Mouse (Mus musculus): ENCODE results near the gene Psma3. TPM values are rescaled to one million over a fixed set of nuclear protein-coding genes. Genes with fewer than 3 reads are reported as not detected.

The Psma3 gene
- 654 and 676 TPM in 2 replicates for polyA plus RNA-seq (2014; fragmentation: Nextera tagmentation; extraction: Ambion mirVana)

DNA sequence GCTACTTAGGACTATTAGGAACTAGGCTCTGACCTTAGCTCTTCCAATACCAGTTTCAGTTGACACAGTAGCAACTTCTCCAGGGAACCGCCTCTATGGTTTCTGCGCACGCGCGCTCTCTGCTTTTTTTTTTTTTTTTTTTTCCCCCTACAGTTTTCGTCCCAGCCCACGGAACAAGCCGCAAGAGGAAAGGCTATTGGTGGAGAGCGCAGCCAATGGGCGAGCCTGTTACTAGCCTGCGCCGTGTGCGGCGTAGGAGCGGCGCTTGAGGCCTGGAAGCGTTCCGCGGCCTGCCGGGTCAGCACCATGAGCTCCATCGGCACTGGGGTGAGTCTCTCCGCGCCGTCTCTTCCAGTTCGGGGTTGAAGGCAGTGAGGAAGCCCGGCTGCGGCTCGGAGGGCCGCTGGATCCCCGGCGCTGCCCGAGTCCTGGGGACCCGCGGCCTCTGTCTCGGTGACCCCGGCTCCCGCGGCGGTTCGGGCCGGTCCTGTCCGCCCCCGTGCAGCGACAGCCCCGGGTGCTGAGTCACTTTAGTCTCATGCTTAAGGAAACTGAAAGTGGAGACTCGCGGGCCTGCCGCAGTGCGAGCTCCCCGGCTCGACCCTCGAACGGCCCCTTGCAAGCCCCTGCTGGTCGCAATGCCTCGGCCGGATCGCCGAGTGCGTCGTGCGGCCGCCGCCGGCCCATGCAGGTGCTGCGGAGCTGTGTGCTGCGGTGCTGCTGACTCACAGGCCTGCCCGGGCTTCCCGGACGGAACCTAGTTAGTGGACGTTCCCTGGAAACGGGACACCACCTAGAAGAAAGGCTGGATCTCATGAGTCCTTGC, at the start of gene Psma3:
Gene Psma3, plus strand, starts transcription at position 181 of the 826 bp plus-strand sequence.
- DNase-seq (ENCODE audit: low spot score, missing footprints) (peak; percentile 100), ATAC-seq (ENCODE audit: low FRiP score) (peak; percentile 99)
- Histone ChIP-seq H3K36me3 (ENCODE audit: control insufficient read depth, insufficient read depth, low read length) (no peaks in the 10 kb centered on the region), H3K27me3 (ENCODE audit: control insufficient read depth, insufficient read depth, low read length) (no peaks in the 10 kb centered on the region), H3K9ac (ENCODE audit: low read length) (peak within 1 kb of the TSS; percentile 95), H3K4me2 (peak within 1 kb of the TSS; percentile 58), H3K4me1 (ENCODE audit: control insufficient read depth, insufficient read depth, low read length) (peaks cover 7% of the 10 kb centered on the region), H3K4me3 (ENCODE audit: low read depth, low read length) (peak within 1 kb of the TSS; percentile 92), H3K27ac (ENCODE audit: low read depth, low read length) (peak within 1 kb of the TSS; percentile 84), H3K9me3 (ENCODE audit: control insufficient read depth, low read length) (no peaks in the 10 kb centered on the region)
- WGBS, result under 1% methylated on average over 70 of the region's 71 CpGs

DNA sequence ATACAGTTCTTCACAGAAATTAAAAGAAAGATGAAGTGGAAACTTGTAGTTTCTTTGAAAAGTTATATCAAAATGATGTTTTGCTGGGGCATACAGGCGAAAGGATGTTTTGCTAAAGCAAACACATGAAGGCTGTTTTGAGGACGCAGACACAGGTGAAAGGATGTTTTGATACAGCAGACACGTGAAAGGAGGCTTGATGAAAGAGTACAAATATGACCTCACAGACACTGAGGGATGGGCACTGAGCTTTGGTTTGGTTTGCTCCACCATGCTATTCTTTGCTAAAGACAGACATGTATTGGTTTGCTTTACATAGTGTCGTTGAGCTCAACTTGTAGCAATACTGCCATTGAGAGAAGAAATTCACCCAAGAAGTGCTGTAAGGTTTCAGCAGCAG, 44.6 kb upstream of the Psma3 start:
- no peaks in the 10 kb centered on the region for H3K4me1 ChIP-seq (ENCODE audit: control insufficient read depth, insufficient read depth, low read length)
- 83% methylated on average over 4 of the region's 4 CpGs for WGBS
- H3K4me2 ChIP-seq, result no peak overlapping the region
- H3K9ac ChIP-seq (ENCODE audit: low read length), result no peak overlapping the region
- H3K27me3 ChIP-seq (ENCODE audit: control insufficient read depth, insufficient read depth, low read length), result no peaks in the 10 kb centered on the region
- no peak overlapping the region for H3K4me3 ChIP-seq (ENCODE audit: low read depth, low read length)
- H3K36me3 ChIP-seq (ENCODE audit: control insufficient read depth, insufficient read depth, low read length), result no peaks in the 10 kb centered on the region
- ATAC-seq (ENCODE audit: low FRiP score) (no peak), DNase-seq (ENCODE audit: low spot score, missing footprints) (no peak)
- H3K27ac ChIP-seq (ENCODE audit: low read depth, low read length), result no peak overlapping the region
- no peaks in the 10 kb centered on the region for H3K9me3 ChIP-seq (ENCODE audit: control insufficient read depth, low read length)

DNA sequence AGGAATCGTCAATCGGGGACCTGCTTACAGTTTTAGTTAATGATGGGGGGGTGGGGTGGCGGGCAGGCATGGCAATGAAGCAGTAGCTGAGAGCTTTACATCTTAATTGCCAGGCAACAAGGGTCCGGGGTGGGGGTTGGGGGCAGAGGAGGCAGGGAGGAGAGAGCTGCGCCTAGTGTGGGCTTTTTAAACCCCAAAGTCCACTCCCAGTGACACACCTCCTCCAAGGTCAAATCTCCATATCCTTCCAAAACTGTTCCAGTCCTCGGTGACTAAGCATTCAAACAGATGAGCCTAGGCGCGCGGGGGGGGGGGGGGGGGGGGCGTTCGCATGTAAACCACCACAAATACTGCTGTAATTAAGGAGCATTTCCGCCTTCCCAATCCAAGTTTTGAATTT, 37.3 kb upstream of the Psma3 start:
- H3K9me3 ChIP-seq (ENCODE audit: control insufficient read depth, low read length), result no peaks in the 10 kb centered on the region
- peak overlapping the region; percentile 48 for H3K4me2 ChIP-seq
- DNase-seq (ENCODE audit: low spot score, missing footprints) (peak; percentile 89), ATAC-seq (ENCODE audit: low FRiP score) (peak; percentile 63)
- 33% methylated on average over 7 of the region's 12 CpGs for WGBS
- H3K36me3 ChIP-seq (ENCODE audit: control insufficient read depth, insufficient read depth, low read length), result no peaks in the 10 kb centered on the region
- H3K4me1 ChIP-seq (ENCODE audit: control insufficient read depth, insufficient read depth, low read length), result peaks cover 4% of the 10 kb centered on the region
- peak overlapping the region; percentile 86 for H3K9ac ChIP-seq (ENCODE audit: low read length)
- H3K4me3 ChIP-seq (ENCODE audit: low read depth, low read length), result peak overlapping the region; percentile 84
- H3K27ac ChIP-seq (ENCODE audit: low read depth, low read length), result peak overlapping the region; percentile 87
- no peaks in the 10 kb centered on the region for H3K27me3 ChIP-seq (ENCODE audit: control insufficient read depth, insufficient read depth, low read length)

DNA sequence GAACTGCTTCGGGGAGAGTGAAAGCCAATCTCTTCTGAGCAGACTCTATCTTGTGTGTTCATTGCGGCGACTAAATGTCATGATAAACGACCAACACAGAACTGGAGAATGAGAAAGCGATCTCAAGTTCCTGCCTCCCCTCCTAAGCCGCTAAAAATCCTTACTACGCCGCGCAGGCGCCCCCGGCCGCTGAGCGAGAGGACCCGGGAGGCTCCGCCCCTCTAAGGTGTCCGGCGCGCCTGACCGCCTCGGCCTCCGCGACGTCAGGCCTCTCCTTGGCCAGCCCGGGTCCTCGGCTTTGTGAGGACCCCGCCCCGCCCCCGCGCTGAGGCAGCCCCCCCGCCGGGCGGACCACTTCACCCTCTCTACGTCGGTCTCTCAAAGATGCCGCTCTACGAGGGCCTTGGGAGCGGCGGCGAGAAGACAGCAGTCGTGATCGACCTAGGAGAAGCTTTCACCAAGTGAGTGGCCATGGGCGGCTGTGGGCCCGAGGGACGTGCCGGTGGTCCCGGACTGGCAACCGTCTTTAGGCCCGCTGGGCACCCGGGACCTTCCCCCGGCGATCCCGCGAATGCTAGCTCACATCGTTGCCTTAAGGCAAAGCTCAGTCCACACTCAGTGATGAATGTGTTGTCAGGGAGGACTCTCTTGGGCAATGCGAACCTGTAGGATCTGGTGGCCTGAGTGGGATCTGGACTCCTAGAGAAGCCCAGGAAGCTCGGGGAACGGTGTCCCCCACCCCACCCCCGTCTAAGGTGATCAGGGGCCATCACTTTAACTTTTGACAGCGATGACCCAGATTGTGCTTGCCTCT, 36.6 kb upstream of the Psma3 start, which contains the start of gene Actr10:
Gene Actr10, plus strand, starts transcription at position 287 of the 814 bp plus-strand sequence.
- DNase-seq (ENCODE audit: low spot score, missing footprints) (peak; percentile 100), ATAC-seq (ENCODE audit: low FRiP score) (peak; percentile 97)
- Histone ChIP-seq H3K9me3 (ENCODE audit: control insufficient read depth, low read length) (no peaks in the 10 kb centered on the region), H3K9ac (ENCODE audit: low read length) (peak within 1 kb of the TSS; percentile 86), H3K27me3 (ENCODE audit: control insufficient read depth, insufficient read depth, low read length) (no peaks in the 10 kb centered on the region), H3K4me2 (peak within 1 kb of the TSS; percentile 65), H3K36me3 (ENCODE audit: control insufficient read depth, insufficient read depth, low read length) (0 out of 2 replicates have a peak, but pooled peaks cover 3% of the 10 kb centered on the region), H3K4me3 (ENCODE audit: low read depth, low read length) (peak within 1 kb of the TSS; percentile 84), H3K4me1 (ENCODE audit: control insufficient read depth, insufficient read depth, low read length) (peaks cover 4% of the 10 kb centered on the region), H3K27ac (ENCODE audit: low read depth, low read length) (peak within 1 kb of the TSS; percentile 87)
- WGBS, result under 1% methylated on average over 59 of the region's 59 CpGs

DNA sequence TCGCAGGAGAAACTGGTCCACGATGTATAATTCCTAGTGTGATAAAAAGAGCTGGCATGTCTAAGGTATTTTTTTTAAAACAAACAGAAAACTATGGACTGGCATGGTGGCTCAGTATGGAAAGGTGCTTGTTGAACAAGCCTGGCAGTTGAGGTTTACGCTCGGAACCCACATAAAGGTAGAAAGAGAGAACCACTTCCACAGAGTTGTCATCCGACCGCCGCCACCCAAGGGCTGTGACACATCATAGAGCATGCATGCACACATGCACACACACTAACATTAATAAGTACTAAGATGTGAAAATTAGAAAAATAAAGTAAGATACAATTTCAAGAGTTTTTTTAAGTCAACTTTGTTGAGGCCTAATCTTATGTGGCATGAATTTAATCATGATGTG, 33.6 kb upstream of the Psma3 start:
- no peak overlapping the region for H3K4me3 ChIP-seq (ENCODE audit: low read depth, low read length)
- H3K36me3 ChIP-seq (ENCODE audit: control insufficient read depth, insufficient read depth, low read length), result peaks cover 10% of the 10 kb centered on the region; the same call in 1 of the 2 replicates
- ATAC-seq (ENCODE audit: low FRiP score) (no peak), DNase-seq (ENCODE audit: low spot score, missing footprints) (no peak)
- WGBS, result 94% methylated on average over 7 of the region's 7 CpGs
- no peaks in the 10 kb centered on the region for H3K27me3 ChIP-seq (ENCODE audit: control insufficient read depth, insufficient read depth, low read length)
- H3K9ac ChIP-seq (ENCODE audit: low read length), result no peak overlapping the region
- no peaks in the 10 kb centered on the region for H3K9me3 ChIP-seq (ENCODE audit: control insufficient read depth, low read length)
- H3K4me2 ChIP-seq, result no peak overlapping the region
- H3K4me1 ChIP-seq (ENCODE audit: control insufficient read depth, insufficient read depth, low read length), result peaks cover 4% of the 10 kb centered on the region
- no peak overlapping the region for H3K27ac ChIP-seq (ENCODE audit: low read depth, low read length)

DNA sequence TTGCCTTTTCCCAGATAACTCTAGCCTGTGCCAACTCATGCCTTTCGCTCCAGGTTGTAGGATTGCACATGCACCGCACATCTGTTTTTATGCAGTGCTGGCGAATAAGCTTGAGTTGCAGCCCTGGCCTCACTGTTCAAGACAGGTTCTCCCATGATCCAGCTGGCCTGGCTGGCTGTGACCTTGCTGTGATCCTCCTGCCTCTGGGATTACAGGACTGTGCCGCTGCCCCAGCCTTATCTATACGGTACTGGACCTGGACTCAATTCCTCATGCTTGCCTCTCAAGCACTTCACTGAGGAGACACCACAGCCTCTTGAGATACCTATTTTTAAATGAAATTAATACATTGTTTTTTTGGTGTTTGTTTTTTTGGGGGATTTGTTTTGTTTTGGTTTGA, 30.2 kb upstream of the Psma3 start:
- DNase-seq (ENCODE audit: low spot score, missing footprints) (no peak), ATAC-seq (ENCODE audit: low FRiP score) (no peak)
- no peak overlapping the region for H3K27ac ChIP-seq (ENCODE audit: low read depth, low read length)
- H3K4me1 ChIP-seq (ENCODE audit: control insufficient read depth, insufficient read depth, low read length), result no peaks in the 10 kb centered on the region; the same call in 1 of the 2 replicates
- H3K36me3 ChIP-seq (ENCODE audit: control insufficient read depth, insufficient read depth, low read length), result peaks cover 16% of the 10 kb centered on the region; the same call in 1 of the 2 replicates
- H3K9me3 ChIP-seq (ENCODE audit: control insufficient read depth, low read length), result no peaks in the 10 kb centered on the region
- 96% methylated on average over 5 of the region's 5 CpGs for WGBS
- H3K4me3 ChIP-seq (ENCODE audit: low read depth, low read length), result no peak overlapping the region
- H3K9ac ChIP-seq (ENCODE audit: low read length), result no peak overlapping the region
- no peaks in the 10 kb centered on the region for H3K27me3 ChIP-seq (ENCODE audit: control insufficient read depth, insufficient read depth, low read length)
- no peak overlapping the region for H3K4me2 ChIP-seq

DNA sequence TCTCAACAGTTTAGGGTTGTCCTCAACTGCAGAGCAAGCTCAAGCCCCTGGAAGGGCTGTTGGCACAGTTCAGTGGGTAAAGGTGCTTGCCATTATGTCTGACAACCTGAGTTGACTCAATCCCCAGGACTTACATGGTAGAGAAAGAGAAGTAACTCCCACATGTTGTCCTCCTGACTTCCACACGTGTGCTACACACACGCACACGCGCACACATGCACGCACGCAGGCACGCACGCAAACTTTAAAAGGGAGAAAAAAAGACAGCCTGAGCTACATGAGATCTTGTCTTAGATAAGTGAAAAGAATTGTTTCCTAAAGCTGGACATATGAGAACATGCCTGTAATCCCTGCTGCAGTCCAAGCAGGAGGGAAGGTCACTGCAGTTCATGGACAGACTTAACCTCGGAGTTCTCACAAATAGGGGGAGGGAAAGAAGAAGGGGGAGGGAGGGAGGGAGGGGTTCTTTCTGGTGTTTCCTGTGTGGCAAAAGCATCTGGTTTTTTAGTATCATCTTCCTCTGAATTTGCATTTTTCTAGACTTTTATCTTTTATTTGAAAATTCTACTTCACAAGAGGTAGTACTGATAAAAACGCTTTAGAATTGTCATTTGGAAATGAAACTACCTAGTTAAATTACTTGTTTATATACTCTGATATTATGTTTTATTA, 27.7 kb upstream of the Psma3 start:
- Histone ChIP-seq H3K36me3 (ENCODE audit: control insufficient read depth, insufficient read depth, low read length) (peaks cover 16% of the 10 kb centered on the region; the same call in 1 of the 2 replicates), H3K27ac (ENCODE audit: low read depth, low read length) (no peak overlapping the region), H3K9ac (ENCODE audit: low read length) (no peak overlapping the region), H3K4me1 (ENCODE audit: control insufficient read depth, insufficient read depth, low read length) (no peaks in the 10 kb centered on the region), H3K4me2 (no peak overlapping the region), H3K9me3 (ENCODE audit: control insufficient read depth, low read length) (no peaks in the 10 kb centered on the region), H3K4me3 (ENCODE audit: low read depth, low read length) (no peak overlapping the region), H3K27me3 (ENCODE audit: control insufficient read depth, insufficient read depth, low read length) (no peaks in the 10 kb centered on the region)
- no peak for DNase-seq (ENCODE audit: low spot score, missing footprints)
- no peak for ATAC-seq (ENCODE audit: low FRiP score)
- 96% methylated on average over 10 of the region's 10 CpGs for WGBS

DNA sequence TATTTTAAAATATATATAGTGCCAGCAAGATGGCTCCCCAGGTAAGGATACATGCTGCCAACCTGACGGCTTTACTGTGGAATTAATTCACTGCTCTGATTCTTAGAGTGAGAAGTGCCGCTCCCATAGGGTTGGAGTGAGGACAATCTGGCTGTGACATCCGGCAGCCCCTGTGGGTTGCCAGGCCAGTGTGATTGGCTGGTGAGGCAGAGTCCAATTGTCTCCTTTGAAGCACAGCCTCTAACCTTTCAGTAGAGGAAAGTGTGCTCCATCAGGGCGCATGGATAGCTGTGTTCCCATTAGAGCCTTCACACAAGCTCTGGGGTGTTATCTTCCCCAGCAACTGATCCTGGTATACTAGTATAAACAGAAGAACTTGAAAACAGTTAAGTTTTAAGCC, 15.8 kb upstream of the Psma3 start:
- Histone ChIP-seq H3K4me3 (ENCODE audit: low read depth, low read length) (no peak overlapping the region), H3K4me2 (no peak overlapping the region), H3K4me1 (ENCODE audit: control insufficient read depth, insufficient read depth, low read length) (no peaks in the 10 kb centered on the region), H3K27ac (ENCODE audit: low read depth, low read length) (no peak overlapping the region), H3K27me3 (ENCODE audit: control insufficient read depth, insufficient read depth, low read length) (no peaks in the 10 kb centered on the region), H3K9ac (ENCODE audit: low read length) (no peak overlapping the region), H3K9me3 (ENCODE audit: control insufficient read depth, low read length) (no peaks in the 10 kb centered on the region), H3K36me3 (ENCODE audit: control insufficient read depth, insufficient read depth, low read length) (peaks cover 12% of the 10 kb centered on the region)
- WGBS, result 80% methylated on average over 4 of the region's 4 CpGs
- ATAC-seq (ENCODE audit: low FRiP score) (no peak), DNase-seq (ENCODE audit: low spot score, missing footprints) (no peak)
